Mouse (Mus musculus) ES-E14 (cell line): ENCODE results near the gene Rcbtb2. TPM values are rescaled to one million over a fixed set of nuclear protein-coding genes. Genes with fewer than 3 reads are reported as not detected.

Source experiments
- DNase-seq: peaks from one replicate; pipeline ENCODE4 v3.0.0-alpha.2; 2013; ENCODE audit warnings: low read depth, low spot score
- H3K27ac ChIP-seq: 2 replicates; pipeline ENCODE4 v1.5.1; 2012; ENCODE audit warnings: low read depth, mild to moderate bottlenecking, low read length, moderate library complexity, mixed read lengths; ENCODE audit not compliant: poor library complexity, insufficient read depth, severe bottlenecking
- H3K36me3 ChIP-seq: 2 replicates; pipeline ENCODE4 v1.6.1; 2012; ENCODE audit warnings: mild to moderate bottlenecking, low read length, moderate library complexity, mixed read lengths; ENCODE audit not compliant: control insufficient read depth, poor library complexity, insufficient read depth, severe bottlenecking
- H3K4me1 ChIP-seq, 2 experiments: fragments of 150-350 bp in 1 of 2; sonication (generic) in 1 of 2; 2 replicates each; pipeline ENCODE4 v1.6.1; 2012; ENCODE audit warnings: low read length in 2 of 2, mild to moderate bottlenecking in 1 of 2, mixed read lengths in 1 of 2; ENCODE audit not compliant: control insufficient read depth in 2 of 2, insufficient read depth in 2 of 2, poor library complexity in 1 of 2
- H3K4me3 ChIP-seq, 2 experiments: fragments of 150-350 bp in 1 of 2; sonication (generic) in 1 of 2; 2 replicates each; pipeline ENCODE4 v1.5.1; 2012; ENCODE audit warnings: low read length in 2 of 2, low read depth in 1 of 2, mild to moderate bottlenecking in 1 of 2, mixed read lengths in 1 of 2; ENCODE audit not compliant: insufficient read depth in 1 of 2, poor library complexity in 1 of 2, severe bottlenecking in 1 of 2
- H3K9ac ChIP-seq: 2 replicates; pipeline ENCODE4 v1.6.1; 2012; ENCODE audit warnings: low read depth, mild to moderate bottlenecking, low read length, mixed read lengths; ENCODE audit not compliant: poor library complexity, insufficient read depth, severe bottlenecking
- H3K9me3 ChIP-seq: fragments of 150-350 bp; sonication (generic); 2 replicates; pipeline ENCODE4 v1.6.1; 2012; ENCODE audit warnings: low read depth, mild to moderate bottlenecking, low read length; ENCODE audit not compliant: control insufficient read depth, insufficient read depth
- CHD2 ChIP-seq: IDR thresholded peaks from 2 replicates; pipeline ENCODE4 v1.6.1; 2014; ENCODE audit warnings: mild to moderate bottlenecking, low read depth, low read length, inconsistent platforms
- HCFC1 ChIP-seq: IDR thresholded peaks from 2 replicates; pipeline ENCODE4 v1.6.1; 2012; ENCODE audit warnings: low read length, inconsistent platforms, borderline replicate concordance; ENCODE audit not compliant: insufficient read depth
- MAFK ChIP-seq: IDR thresholded peaks from 2 replicates; pipeline ENCODE4 v1.6.1; 2014; ENCODE audit warnings: mild to moderate bottlenecking, low read depth, low read length, inconsistent platforms; ENCODE audit not compliant: insufficient read depth
- ZC3H11A ChIP-seq: IDR thresholded peaks from 2 replicates; pipeline ENCODE4 v1.6.1; 2012; ENCODE audit warnings: low read depth, mild to moderate bottlenecking, inconsistent platforms, low read length, borderline replicate concordance
- ZNF384 ChIP-seq: IDR thresholded peaks from 2 replicates; pipeline ENCODE4 v1.6.1; 2012; ENCODE audit warnings: low read depth, low read length, inconsistent platforms
- in situ Hi-C, 2 experiments: fragments of 600-800 bp; cut with MboI; formaldehyde crosslinking; loops; one replicate each; pipeline ENCODE4 v1.15.1; 2025; ENCODE audit warnings: low sequenced_read_pairs in 2 of 2, inconsistent platforms in 1 of 2; ENCODE audit not compliant: unreplicated experiment in 2 of 2
- total RNA-seq: library from RNA; depleted of rRNA; stranded (reverse); fragments of 300-350 nt; gene quantifications from 2 replicates; pipeline ENCODE4 v1.2.3, GENCODE M21; 2012

Rcbtb2 gene
- total RNA-seq, 1 experiment = 11.2 TPM

- H3K4me3 ChIP-seq = no peak overlapping the region
- H3K36me3 ChIP-seq = no peaks in the 10 kb centered on the region
- peaks cover 0 to 6% of the 10 kb centered on the region in 2 experiments; a peak in 1 of 4 replicates for H3K4me1 ChIP-seq
- no peaks in the 10 kb centered on the region for H3K9me3 ChIP-seq
- peak; percentile 21 for DNase-seq
- TF ChIP-seq ZNF384 (peak; percentile 99), CHD2 (no peak), ZC3H11A (peak; percentile 16; the same call in 1 of the 2 replicates)
- in situ Hi-C loops = loop anchor here (10.0 kb wide), 2 partner anchors 159 to 179 kb away; no protein-coding TSS in a partner anchor
- H3K27ac ChIP-seq = no peak overlapping the region
- H3K9ac ChIP-seq = no peak overlapping the region
Observed at GRCm38 (mm10) chr14:73106234-73106711, 16.6 kb upstream of the Rcbtb2 start.

GRCm38 (mm10) chr14:73106957-73107356, 15.9 kb upstream of the Rcbtb2 start:
- Histone ChIP-seq H3K27ac (no peak overlapping the region), H3K9ac (no peak overlapping the region), H3K9me3 (no peaks in the 10 kb centered on the region), H3K36me3 (no peaks in the 10 kb centered on the region), H3K4me3 (no peak overlapping the region), H3K4me1 (peaks cover 0 to 6% of the 10 kb centered on the region in 2 experiments; a peak in 1 of 4 replicates)
- in situ Hi-C loops = loop anchor here (10.0 kb wide), 2 partner anchors 158 to 178 kb away; no protein-coding TSS in a partner anchor
- no peak for DNase-seq
- no peak for TF ChIP-seq ZNF384
- TF ChIP-seq MAFK = no peak
- TF ChIP-seq CHD2 = no peak
- no peak for TF ChIP-seq HCFC1
- TF ChIP-seq ZC3H11A = no peak

DNA sequence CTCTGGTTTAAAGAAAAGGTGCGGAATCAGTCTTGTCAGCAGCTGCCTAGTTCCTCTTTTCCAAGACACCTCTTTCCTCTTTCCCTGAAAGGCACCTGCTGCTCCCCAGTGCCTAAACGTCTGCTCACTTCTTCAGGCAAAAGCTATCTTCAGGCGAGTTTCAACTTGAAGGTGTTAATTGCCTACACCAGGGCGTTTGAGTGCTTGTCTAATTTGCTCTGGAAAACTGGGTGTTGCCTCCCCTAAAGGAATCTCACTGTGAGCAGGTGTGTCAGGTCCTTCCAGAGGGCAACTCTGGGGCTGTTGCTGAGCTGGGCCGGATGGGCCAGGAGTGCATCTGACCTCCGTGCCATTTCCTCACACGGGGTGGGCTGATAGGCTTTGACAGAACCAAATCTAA, 15.5 kb upstream of the Rcbtb2 start:
- Histone ChIP-seq H3K27ac (no peak overlapping the region), H3K4me1 (peaks cover 0 to 8% of the 10 kb centered on the region in 2 experiments; a peak in 1 of 4 replicates), H3K4me3 (no peak overlapping the region), H3K9ac (no peak overlapping the region), H3K36me3 (no peaks in the 10 kb centered on the region), H3K9me3 (no peaks in the 10 kb centered on the region)
- in situ Hi-C loops = loop anchor here (10.0 kb wide), 2 partner anchors 157 to 177 kb away; no protein-coding TSS in a partner anchor
- TF ChIP-seq HCFC1 (no peak), ZC3H11A (no peak), ZNF384 (no peak), MAFK (no peak), CHD2 (no peak)
- no peak for DNase-seq

DNA sequence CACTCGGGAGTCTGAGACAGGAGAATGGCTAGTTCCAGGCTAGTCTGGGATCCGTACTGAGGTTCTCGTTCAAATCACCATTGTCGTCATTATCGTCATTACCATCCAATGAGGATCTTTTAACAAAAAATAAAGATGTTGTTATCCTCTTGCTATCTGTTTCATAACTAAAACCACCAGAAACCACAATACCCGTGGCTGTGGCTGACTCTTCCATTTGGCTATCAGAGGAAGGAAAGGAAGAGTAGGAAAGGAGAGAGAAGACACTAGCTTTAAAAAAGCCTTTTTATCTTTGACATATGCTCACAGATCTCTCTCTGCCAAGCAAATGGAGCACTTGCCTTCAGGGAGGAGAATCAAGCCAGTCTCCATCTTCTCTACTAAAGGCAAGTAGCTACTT, 14.9 kb upstream of the Rcbtb2 start:
- Histone ChIP-seq H3K9me3 (no peaks in the 10 kb centered on the region), H3K27ac (no peak overlapping the region), H3K9ac (no peak overlapping the region), H3K4me3 (no peak overlapping the region), H3K4me1 (peaks cover 0 to 10% of the 10 kb centered on the region in 2 experiments; a peak in 1 of 4 replicates), H3K36me3 (no peaks in the 10 kb centered on the region)
- TF ChIP-seq HCFC1 (no peak), MAFK (no peak), ZNF384 (no peak), ZC3H11A (no peak), CHD2 (no peak)
- in situ Hi-C loops = loop anchor here (10.0 kb wide), 2 partner anchors 157 to 177 kb away; no protein-coding TSS in a partner anchor
- no peak for DNase-seq

- DNase-seq = no peak
- Histone ChIP-seq H3K27ac (no peak overlapping the region), H3K4me3 (no peak overlapping the region), H3K9me3 (no peaks in the 10 kb centered on the region), H3K36me3 (no peaks in the 10 kb centered on the region), H3K4me1 (peaks cover 0 to 10% of the 10 kb centered on the region in 2 experiments; a peak in 1 of 4 replicates), H3K9ac (no peak overlapping the region)
- in situ Hi-C loops = no loop called here
- TF ChIP-seq CHD2 = no peak
- no peak for TF ChIP-seq ZNF384
- TF ChIP-seq MAFK = no peak
- no peak for TF ChIP-seq HCFC1
- no peak for TF ChIP-seq ZC3H11A
Observed at GRCm38 (mm10) chr14:73110682-73111081, 12.2 kb upstream of the Rcbtb2 start.
